Mouse (Mus musculus) liver, embryonic 14 days (tissue): Measurements from ENCODE around the gene Fam177a. TPM values are rescaled to one million over a fixed set of nuclear protein-coding genes. Genes with fewer than 3 reads are reported as not detected.

Experiments
- polyA plus RNA-seq: library from polyadenylated mRNA; depleted of rRNA; stranded (reverse); fragments of >200 nt; gene quantifications from 2 replicates; pipeline ENCODE4 v1.2.3, GENCODE M21; 2012; rRNA removed

Gene Fam177a
- 4.4 and 4.8 TPM in 2 replicates for polyA plus RNA-seq

GRCm38 (mm10) chr12:55124242-55124641 is at the start of gene Fam177a:
Gene Fam177a, plus strand, starts transcription at chr12:55124469.

GRCm38 (mm10) chr12:55079726-55080600 is 44.3 kb upstream of the Fam177a start, which contains the start of the genes 2700097O09Rik and Srp54a:
Gene 2700097O09Rik, minus strand, starts transcription at chr12:55080110.
Gene Srp54a, plus strand, starts transcription at chr12:55080262.

GRCm38 (mm10) chr12:55154559-55155448 is 30.5 kb downstream of the Fam177a start, which contains the start of gene Srp54b:
Gene Srp54b, plus strand, starts transcription at chr12:55155104.

Other genes with a start within 250 kb of the Fam177a start
- gene Gm20403, start 137.9 kb upstream of the Fam177a start, polyA plus RNA-seq = not detected in 2 replicates
- 18.3 and 21.1 TPM in 2 replicates for gene Baz1a, start 110.1 kb upstream of the Fam177a start, polyA plus RNA-seq
- 13.7 and 16.3 TPM in 2 replicates for gene 2700097O09Rik, start 44.4 kb upstream of the Fam177a start, polyA plus RNA-seq
- gene Srp54a, start 44.2 kb upstream of the Fam177a start, polyA plus RNA-seq = 19.7 and 21.0 TPM in 2 replicates
- gene Srp54b, start 30.6 kb downstream of the Fam177a start, polyA plus RNA-seq = 15.0 and 15.1 TPM in 2 replicates
- gene 1700047I17Rik2, start 75.1 kb downstream of the Fam177a start, polyA plus RNA-seq = not detected in 2 replicates
- gene Srp54c, start 105.7 kb downstream of the Fam177a start, polyA plus RNA-seq = 22.3 and 22.4 TPM in 2 replicates
- 5.5 and 5.7 TPM in 2 replicates for gene 1110008L16Rik, start 175.1 kb downstream of the Fam177a start, polyA plus RNA-seq
- 5.4 and 6.2 TPM in 2 replicates for gene Ppp2r3c, start 178.5 kb downstream of the Fam177a start, polyA plus RNA-seq